Mouse (Mus musculus) small intestine, adult 2 months (tissue): ENCODE results near the gene Prkcb.

ENCODE experiments used
- CTCF ChIP-seq: fragments of 200-500 bp; IDR thresholded peaks from 2 replicates; pipeline ENCODE4 v1.5.1; 2012; ENCODE audit warnings: low read depth, mild to moderate bottlenecking, control low read depth, inconsistent platforms, low read length, moderate library complexity, mixed read lengths; ENCODE audit not compliant: insufficient replicate concordance, insufficient read length; ENCODE audit errors: extremely low read depth
- POLR2A ChIP-seq: fragments of 200-500 bp; IDR thresholded peaks from 2 replicates; pipeline ENCODE4 v1.6.1; 2012; ENCODE audit warnings: low read depth, mild to moderate bottlenecking, control low read depth, inconsistent platforms, low read length, moderate library complexity

GRCm38 (mm10) chr7:122313690-122314477 is 25.3 kb downstream of the Prkcb start:
- TF ChIP-seq CTCF (no peak), POLR2A (no peak)
